Mouse (Mus musculus): Measurements from ENCODE around the gene Nudt14. TPM values are rescaled to one million over a fixed set of nuclear protein-coding genes. Genes with fewer than 3 reads are reported as not detected.

Nudt14 gene
- total and polyA plus RNA-seq, 2 experiments = 21.2 to 29.3 TPM

DNA sequence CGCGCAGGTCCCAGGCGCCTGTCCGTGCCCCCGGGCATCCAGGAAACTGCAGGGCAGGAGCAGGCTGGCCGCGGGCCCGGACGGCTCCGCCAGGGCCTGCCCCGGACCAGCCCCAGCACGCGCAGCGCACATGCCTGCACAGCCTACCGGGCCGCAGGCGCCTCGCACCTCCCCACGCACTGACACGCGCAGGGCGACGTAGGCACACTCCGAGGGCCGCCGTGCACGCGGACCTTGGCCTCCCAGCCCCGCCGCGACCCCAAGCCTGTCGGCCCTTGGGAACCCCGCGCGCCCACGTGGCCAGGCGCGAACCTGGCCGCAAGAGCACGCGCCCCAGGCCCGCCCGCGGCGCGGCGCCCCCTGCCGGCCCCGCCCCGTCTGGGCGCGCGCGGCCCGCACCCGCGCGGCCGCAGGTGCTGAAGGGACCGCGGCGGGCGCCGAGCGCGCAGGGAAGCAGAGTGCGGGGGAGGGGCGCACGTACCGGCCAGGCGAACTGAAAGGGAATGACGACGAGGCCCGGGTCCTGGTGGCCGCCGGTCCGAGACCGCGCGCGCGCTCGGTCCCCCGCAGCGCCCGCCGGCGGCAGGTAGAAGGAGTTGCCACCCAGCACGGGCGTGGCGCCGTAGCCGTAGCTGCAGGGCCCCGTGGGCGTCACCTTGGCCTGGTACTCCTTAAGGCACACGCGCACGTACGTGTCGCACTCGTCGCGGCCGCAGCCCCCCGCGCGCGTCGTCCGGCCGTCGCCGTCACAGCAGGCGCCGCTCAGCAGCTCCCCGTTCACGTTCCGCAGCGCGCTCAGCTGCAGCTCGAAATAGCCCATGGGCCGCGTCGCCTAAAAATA lies 13.3 kb downstream of the Nudt14 start:
- H3K4me3 ChIP-seq (ENCODE audit: insufficient read depth, low read depth, low read length) = peak overlapping the region; percentile 30; the same call in 1 of the 2 replicates
- WGBS = 3% methylated on average over 105 of the region's 124 CpGs
- H3K27ac ChIP-seq (replicated peaks; ENCODE audit: insufficient read depth, low read depth, low read length) = no peak overlapping the region
- H3K4me1 ChIP-seq (ENCODE audit: control insufficient read depth, insufficient read depth, low read length) = no peaks in the 10 kb centered on the region; the same call in 1 of the 2 replicates
- H3K9ac ChIP-seq (ENCODE audit: low read depth, low read length) = no peak overlapping the region
- H3K27me3 ChIP-seq (ENCODE audit: control insufficient read depth, insufficient read depth, low read length) = peaks cover 26% of the 10 kb centered on the region
- DNase-seq (ENCODE audit: extremely low read depth, low read depth, low spot score) = no peak
- no peak for TF ChIP-seq POLR2A (IDR thresholded peaks at IDR 0.05; ENCODE audit: extremely low read depth, insufficient read depth, low read length)
- TF ChIP-seq CTCF (IDR thresholded peaks at IDR 0.05; ENCODE audit: low read depth, low read length) = no peak
- no peaks in the 10 kb centered on the region for H3K36me3 ChIP-seq (ENCODE audit: control insufficient read depth, insufficient read depth, low read length)
- H3K79me2 ChIP-seq (ENCODE audit: control insufficient read depth, insufficient read depth, low read length) = no peaks in the 10 kb centered on the region

DNA sequence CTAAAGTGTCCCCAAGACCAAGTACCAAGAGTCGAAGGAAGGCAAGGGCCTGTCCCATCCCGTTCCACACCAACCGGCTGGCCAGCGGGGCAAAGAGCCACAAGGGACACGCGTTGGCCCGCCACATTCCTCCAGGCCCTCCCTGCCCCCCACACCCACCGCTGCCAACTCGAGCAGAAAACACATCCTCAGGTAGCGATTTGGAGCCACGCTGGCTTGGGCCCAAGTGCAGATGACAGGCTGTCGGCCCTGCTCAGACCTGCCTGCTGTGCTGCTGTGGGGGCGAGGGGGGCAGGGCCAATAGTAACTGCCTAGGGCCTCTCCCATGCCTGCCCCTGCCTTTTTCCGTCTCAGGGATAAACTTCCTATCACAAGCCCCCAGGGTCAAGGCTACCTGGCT lies 14.7 kb downstream of the Nudt14 start:
- TF ChIP-seq POLR2A (IDR thresholded peaks at IDR 0.05; ENCODE audit: extremely low read depth, insufficient read depth, low read length) = no peak
- no peak for TF ChIP-seq CTCF (IDR thresholded peaks at IDR 0.05; ENCODE audit: low read depth, low read length)
- no peak overlapping the region for H3K9ac ChIP-seq (ENCODE audit: low read depth, low read length)
- H3K27me3 ChIP-seq (ENCODE audit: control insufficient read depth, insufficient read depth, low read length) = peaks cover 26% of the 10 kb centered on the region
- H3K27ac ChIP-seq (replicated peaks; ENCODE audit: insufficient read depth, low read depth, low read length) = no peak overlapping the region
- H3K4me3 ChIP-seq (ENCODE audit: insufficient read depth, low read depth, low read length) = no peak overlapping the region
- no peak for DNase-seq (ENCODE audit: extremely low read depth, low read depth, low spot score)
- no peaks in the 10 kb centered on the region for H3K79me2 ChIP-seq (ENCODE audit: control insufficient read depth, insufficient read depth, low read length)
- 78% methylated on average over 14 of the region's 14 CpGs for WGBS
- H3K36me3 ChIP-seq (ENCODE audit: control insufficient read depth, insufficient read depth, low read length) = no peaks in the 10 kb centered on the region
- no peaks in the 10 kb centered on the region; the same call in 1 of the 2 replicates for H3K4me1 ChIP-seq (ENCODE audit: control insufficient read depth, insufficient read depth, low read length)

DNA sequence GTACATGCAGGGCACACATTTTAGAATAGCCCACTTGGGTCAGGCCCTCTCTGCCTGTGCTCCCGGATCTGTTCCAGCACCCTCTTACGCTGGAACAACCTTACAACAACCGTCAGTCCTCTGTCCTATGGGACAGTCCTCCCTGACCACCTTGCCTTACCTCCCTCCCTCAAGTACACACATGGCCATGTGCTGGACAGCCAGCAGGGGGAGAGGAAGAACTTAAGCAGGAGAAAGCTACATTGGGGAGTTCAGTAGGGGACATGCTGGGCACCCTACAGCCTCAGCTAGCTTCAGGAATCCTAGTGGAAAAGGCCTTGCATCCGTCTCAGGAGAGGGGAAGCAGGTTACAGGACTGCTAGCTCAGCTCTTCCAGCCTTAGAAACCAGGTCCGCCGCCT lies 16.0 kb downstream of the Nudt14 start:
- TF ChIP-seq CTCF (IDR thresholded peaks at IDR 0.05; ENCODE audit: low read depth, low read length) (peak; percentile 2; the same call in 1 of the 2 replicates), POLR2A (IDR thresholded peaks at IDR 0.05; ENCODE audit: extremely low read depth, insufficient read depth, low read length) (no peak)
- 88% methylated on average over 6 of the region's 6 CpGs for WGBS
- no peaks in the 10 kb centered on the region for H3K36me3 ChIP-seq (ENCODE audit: control insufficient read depth, insufficient read depth, low read length)
- no peak overlapping the region for H3K4me3 ChIP-seq (ENCODE audit: insufficient read depth, low read depth, low read length)
- H3K27me3 ChIP-seq (ENCODE audit: control insufficient read depth, insufficient read depth, low read length) = peaks cover 22% of the 10 kb centered on the region
- no peak overlapping the region for H3K27ac ChIP-seq (replicated peaks; ENCODE audit: insufficient read depth, low read depth, low read length)
- no peaks in the 10 kb centered on the region for H3K79me2 ChIP-seq (ENCODE audit: control insufficient read depth, insufficient read depth, low read length)
- no peak for DNase-seq (ENCODE audit: extremely low read depth, low read depth, low spot score)
- H3K4me1 ChIP-seq (ENCODE audit: control insufficient read depth, insufficient read depth, low read length) = no peaks in the 10 kb centered on the region; the same call in 1 of the 2 replicates
- H3K9ac ChIP-seq (ENCODE audit: low read depth, low read length) = no peak overlapping the region

DNA sequence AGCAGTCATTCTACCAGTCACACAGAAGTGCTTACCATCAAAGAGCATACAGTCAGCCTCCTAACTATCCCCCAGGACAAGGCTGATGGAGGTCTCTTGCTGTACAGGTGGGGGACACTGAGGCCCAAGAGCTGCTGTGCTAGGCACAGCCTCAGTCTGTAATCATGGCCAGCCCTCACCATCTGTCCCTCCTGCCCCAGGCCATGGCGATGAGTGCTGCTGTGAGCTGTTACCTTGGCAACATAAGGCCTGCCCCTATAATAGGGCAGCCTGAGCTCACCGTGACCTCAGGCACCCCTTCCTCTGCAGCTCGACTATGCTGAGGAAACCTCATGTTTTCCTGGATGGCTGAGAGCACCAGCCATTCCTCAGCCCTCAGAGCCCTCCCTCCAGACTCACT lies 19.4 kb downstream of the Nudt14 start:
- Histone ChIP-seq H3K4me1 (ENCODE audit: control insufficient read depth, insufficient read depth, low read length) (no peaks in the 10 kb centered on the region), H3K79me2 (ENCODE audit: control insufficient read depth, insufficient read depth, low read length) (no peaks in the 10 kb centered on the region), H3K27ac (replicated peaks; ENCODE audit: insufficient read depth, low read depth, low read length) (no peak overlapping the region), H3K9ac (ENCODE audit: low read depth, low read length) (no peak overlapping the region), H3K27me3 (ENCODE audit: control insufficient read depth, insufficient read depth, low read length) (no peaks in the 10 kb centered on the region), H3K4me3 (ENCODE audit: insufficient read depth, low read depth, low read length) (no peak overlapping the region), H3K36me3 (ENCODE audit: control insufficient read depth, insufficient read depth, low read length) (no peaks in the 10 kb centered on the region)
- 61% methylated on average over 3 of the region's 3 CpGs for WGBS
- TF ChIP-seq CTCF (IDR thresholded peaks at IDR 0.05; ENCODE audit: low read depth, low read length) (no peak), POLR2A (IDR thresholded peaks at IDR 0.05; ENCODE audit: extremely low read depth, insufficient read depth, low read length) (no peak)
- DNase-seq (ENCODE audit: extremely low read depth, low read depth, low spot score) = no peak

DNA sequence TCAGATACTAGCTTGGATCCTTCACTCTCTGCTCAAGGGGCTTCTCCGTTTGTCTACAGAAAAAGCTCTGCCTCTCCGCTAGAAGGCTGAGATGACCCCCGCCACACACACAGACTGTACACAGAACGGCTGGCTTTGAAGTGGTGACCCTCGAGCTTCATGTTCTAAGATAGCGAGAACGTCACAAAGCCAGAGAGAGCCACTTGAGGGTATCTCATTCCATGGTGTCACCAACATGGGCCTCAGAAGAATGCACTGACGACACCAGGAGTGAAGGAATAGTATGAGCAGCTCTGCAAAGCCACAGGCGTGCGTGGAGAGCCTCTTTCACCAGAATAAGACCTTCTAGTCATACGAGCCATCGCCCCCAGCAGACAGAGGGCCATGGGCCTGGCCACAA lies 20.4 kb downstream of the Nudt14 start:
- TF ChIP-seq POLR2A (IDR thresholded peaks at IDR 0.05; ENCODE audit: extremely low read depth, insufficient read depth, low read length) = no peak
- TF ChIP-seq CTCF (IDR thresholded peaks at IDR 0.05; ENCODE audit: low read depth, low read length) = no peak
- WGBS = 83% methylated on average over 12 of the region's 12 CpGs
- no peaks in the 10 kb centered on the region for H3K27me3 ChIP-seq (ENCODE audit: control insufficient read depth, insufficient read depth, low read length)

DNA sequence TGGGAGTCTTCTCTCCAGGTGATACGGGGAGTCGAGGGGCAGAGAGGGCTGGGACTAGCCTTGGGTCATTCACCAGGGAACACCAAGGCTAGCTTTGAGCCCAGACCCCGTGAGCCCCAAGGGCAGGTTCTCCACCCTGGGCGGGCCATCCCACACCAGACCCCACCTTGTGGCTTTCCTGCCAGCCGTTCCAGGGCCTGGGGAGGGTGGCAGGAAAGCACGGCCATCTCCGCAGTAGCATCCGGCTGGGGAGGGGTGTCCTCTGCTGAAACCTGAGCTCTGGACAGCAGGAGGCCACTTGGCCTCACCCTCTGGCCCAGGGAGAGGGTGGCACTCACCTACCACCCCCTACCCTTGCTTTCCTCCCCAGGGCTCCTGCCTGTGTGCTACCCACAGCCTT lies 24.0 kb downstream of the Nudt14 start:
- WGBS = 49% methylated on average over 8 of the region's 8 CpGs
- Histone ChIP-seq H3K36me3 (ENCODE audit: control insufficient read depth, insufficient read depth, low read length) (no peaks in the 10 kb centered on the region), H3K79me2 (ENCODE audit: control insufficient read depth, insufficient read depth, low read length) (no peaks in the 10 kb centered on the region), H3K4me3 (ENCODE audit: insufficient read depth, low read depth, low read length) (no peak overlapping the region), H3K4me1 (ENCODE audit: control insufficient read depth, insufficient read depth, low read length) (no peaks in the 10 kb centered on the region), H3K9ac (ENCODE audit: low read depth, low read length) (no peak overlapping the region), H3K27ac (replicated peaks; ENCODE audit: insufficient read depth, low read depth, low read length) (no peak overlapping the region), H3K27me3 (ENCODE audit: control insufficient read depth, insufficient read depth, low read length) (no peaks in the 10 kb centered on the region)
- DNase-seq (ENCODE audit: extremely low read depth, low read depth, low spot score) = no peak
- TF ChIP-seq POLR2A (IDR thresholded peaks at IDR 0.05; ENCODE audit: extremely low read depth, insufficient read depth, low read length) (no peak), CTCF (IDR thresholded peaks at IDR 0.05; ENCODE audit: low read depth, low read length) (no peak)

More for the DNA sequence above, 20.4 kb downstream of the Nudt14 start:
- H3K79me2 ChIP-seq (ENCODE audit: control insufficient read depth, insufficient read depth, low read length) = no peaks in the 10 kb centered on the region
- H3K4me1 ChIP-seq (ENCODE audit: control insufficient read depth, insufficient read depth, low read length) = no peaks in the 10 kb centered on the region
- no peaks in the 10 kb centered on the region for H3K36me3 ChIP-seq (ENCODE audit: control insufficient read depth, insufficient read depth, low read length)
- no peak overlapping the region for H3K4me3 ChIP-seq (ENCODE audit: insufficient read depth, low read depth, low read length)
- no peak for DNase-seq (ENCODE audit: extremely low read depth, low read depth, low spot score)
- H3K27ac ChIP-seq (replicated peaks; ENCODE audit: insufficient read depth, low read depth, low read length) = no peak overlapping the region
- no peak overlapping the region for H3K9ac ChIP-seq (ENCODE audit: low read depth, low read length)
